Mouse (Mus musculus) naive thymus-derived CD4-positive, alpha-beta T cell, adult 2 months (primary cell): ENCODE measurements around the gene Fbxl2.
"Not testable (repeated sequence)": the region's sequence is repeated elsewhere in the genome, so short reads cannot be mapped to it uniquely, and the experiment has no call there.

Experiments used
- DNase-seq: peaks from one replicate; pipeline ENCODE4 v3.0.0-alpha.2; 2011; ENCODE audit warnings: low read depth

The Fbxl2 gene

DNA sequence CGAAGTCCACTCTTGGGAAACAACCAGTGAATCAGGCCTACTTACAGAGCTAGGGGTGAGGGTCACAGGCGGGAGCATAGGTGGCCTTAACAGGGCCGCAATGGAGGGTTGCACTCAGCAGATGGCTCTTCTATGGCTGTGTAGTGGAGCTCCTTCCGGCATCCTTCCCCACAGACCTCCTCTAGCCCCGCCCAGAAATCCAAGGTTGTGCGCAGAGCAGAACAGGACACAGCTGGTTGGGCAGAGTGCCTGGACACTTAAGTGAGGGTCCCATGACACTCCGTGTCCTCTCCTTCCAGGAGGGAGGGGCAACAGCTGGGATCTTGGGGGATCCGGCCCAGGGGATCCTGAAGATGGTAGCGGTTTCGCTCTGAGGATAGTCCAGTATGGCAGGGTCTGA is at the start of gene Fbxl2:
Fbxl2 (minus strand) TSS at position 164 of the 400 bp plus-strand sequence.
- no peak for DNase-seq

DNA sequence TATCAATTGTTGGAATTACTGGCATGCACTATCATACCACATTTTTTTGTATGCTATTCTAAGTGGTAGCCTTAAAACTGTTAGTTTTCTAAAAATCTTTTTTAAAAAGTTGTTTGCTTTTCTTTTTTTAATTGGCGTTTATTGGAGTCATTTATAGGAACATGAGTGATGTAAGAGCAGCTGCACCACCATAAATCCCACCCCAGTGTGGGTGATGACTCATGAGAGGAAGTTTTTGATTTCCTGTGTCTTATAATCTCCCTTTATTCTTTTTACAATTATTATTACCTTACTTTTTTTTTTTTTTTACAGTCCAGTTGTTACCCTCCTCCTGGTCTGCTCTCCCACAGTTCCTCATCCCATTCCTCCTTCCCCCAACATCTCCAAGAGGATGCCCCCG is 48.9 kb upstream of the Fbxl2 start:
- DNase-seq = no peak

DNA sequence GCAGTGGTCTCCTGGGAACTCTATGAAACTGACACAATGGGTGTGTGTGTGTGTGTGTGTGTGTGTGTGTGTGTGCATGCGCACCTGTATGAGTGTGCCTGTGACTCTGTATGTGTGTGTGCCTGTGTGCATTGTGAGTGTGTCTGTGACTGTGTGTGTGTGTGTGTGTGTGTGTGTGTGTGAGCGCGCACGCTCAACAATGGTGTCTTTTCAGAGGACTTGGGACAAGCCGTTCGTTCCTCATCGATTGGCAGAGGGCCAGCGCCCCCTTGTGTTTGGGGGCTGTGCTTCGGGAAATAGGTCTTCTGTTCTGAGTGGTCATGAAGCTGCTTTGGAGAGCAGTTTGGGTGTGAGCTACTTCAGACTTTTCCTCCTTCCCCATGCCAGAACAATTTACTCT is 46.2 kb upstream of the Fbxl2 start:
- DNase-seq = peak; percentile 6

DNA sequence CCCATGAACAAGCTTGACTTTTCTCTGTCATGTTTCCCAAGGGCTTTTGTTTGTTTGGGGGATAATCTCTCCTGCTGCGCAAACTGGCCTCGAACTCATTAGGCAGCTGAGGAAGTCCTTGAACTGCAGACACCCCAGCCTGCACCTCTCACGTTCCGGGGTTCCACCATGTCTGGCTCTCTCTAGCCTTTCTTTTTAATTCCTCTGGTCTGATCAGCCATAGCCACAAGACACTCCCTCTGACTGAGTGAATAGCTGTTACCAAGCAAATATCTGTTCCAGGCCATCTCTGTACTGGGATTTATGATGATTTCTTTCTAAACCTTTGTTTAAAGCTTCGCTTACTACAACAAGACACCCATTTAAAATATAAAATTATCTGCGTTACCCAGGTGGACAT is 42.9 kb upstream of the Fbxl2 start:
- DNase-seq = not testable (repeated sequence)

DNA sequence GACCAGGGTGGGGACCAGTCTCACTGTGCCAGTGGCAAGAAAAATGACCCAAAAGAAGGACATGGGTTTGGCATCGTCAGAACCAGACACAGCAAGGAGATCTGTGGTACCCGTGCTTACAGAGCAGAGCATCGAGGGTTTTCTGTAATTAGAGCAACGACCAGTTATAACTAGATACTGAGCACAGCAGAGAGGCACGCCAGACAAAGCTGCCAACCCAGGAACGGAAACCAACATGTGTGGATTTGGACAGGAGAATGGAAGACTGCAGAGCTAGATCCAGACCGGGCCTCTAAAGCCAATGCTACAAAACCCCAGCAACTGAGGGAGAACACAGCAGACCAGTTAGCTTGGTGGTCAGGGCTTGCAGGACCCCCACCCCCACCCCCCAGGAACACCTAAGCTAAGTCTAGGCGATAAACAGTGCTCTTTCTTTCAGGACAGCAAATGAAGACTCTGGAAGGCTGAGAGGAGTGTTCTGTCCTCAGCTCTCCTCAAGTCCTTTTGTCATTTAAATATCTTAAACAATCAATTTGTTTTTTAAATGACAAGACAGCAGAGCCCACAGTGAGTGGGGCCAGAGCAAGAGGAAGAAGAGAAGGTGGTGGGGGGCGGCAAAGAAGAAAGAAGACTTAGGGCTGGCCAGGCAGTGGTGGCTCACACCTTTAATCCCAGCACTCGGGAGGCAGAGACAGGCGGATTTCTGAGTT is 41.3 kb upstream of the Fbxl2 start:
- DNase-seq = no peak

- DNase-seq = no peak
Measured at GRCm38 (mm10) chr9:114086422-114086821, 40.4 kb upstream of the Fbxl2 start.

- DNase-seq = no peak
Measured at GRCm38 (mm10) chr9:114073681-114074080, 27.7 kb upstream of the Fbxl2 start.

GRCm38 (mm10) chr9:114069372-114069771 is 23.4 kb upstream of the Fbxl2 start:
- no peak for DNase-seq

DNA sequence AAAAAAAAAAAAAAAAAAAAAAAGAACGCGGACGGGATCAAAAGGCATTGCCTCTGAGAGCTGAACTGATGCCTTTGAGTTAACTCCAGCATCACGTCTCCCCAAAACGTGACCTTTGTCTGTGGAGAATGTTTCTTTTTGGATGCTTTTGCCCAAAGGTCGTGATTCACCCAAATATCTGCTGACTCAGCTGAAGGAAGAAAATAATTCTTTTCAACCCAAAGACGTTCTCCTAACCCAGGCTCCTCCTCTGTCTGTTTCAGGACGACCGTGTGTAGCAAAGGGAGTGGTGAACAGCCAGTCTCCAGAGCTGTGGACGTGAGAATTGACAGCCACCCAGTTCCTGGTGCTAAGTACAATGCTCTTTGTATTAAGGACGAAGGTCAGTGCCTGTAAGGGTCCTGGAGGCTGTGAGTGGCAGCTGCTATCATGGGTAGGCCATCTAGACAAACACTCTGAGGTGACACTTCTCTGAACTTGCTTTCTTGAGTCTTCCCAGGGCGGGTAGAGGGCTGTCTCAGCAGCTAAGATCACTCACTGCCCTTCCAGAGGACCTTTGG is 22.6 kb upstream of the Fbxl2 start:
- DNase-seq = no peak

DNA sequence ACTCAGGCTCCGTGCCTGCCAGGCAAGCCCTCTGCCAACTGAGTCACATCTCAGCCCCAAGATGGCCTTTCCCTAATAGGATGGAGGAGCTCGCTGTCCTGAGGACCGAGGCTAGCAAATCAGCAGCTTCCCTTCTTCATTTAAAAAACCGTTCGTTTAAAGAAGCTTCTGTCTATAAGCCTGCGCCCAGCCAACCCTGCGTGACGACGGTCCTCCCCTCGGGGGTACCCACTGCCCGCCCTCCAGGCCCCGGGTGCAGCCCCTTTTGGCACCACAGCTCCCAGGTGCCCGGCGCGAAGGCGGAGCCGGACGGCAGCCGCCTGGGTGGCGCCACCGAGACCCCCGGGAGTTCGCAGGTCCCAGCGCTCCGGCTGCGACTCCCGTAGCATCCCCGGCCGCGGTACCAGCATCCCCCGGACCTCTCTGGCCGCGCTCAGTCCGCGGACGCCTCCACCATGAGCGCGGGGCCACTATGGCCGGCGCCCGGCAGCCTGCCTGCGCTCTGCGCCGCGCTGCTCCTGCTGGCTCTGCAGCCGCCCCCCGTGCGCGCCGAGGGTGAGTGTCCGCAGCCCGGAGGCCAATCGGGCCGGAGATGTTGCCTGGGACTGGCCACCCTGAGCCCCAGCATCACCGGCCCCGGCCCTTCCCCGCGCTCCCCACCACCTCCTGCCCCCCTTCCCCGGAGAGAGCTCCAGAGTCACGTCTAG is 11.3 kb upstream of the Fbxl2 start, which contains the start of gene Susd5:
Susd5 (plus strand) TSS at position 51 of the 707 bp plus-strand sequence.
- DNase-seq = no peak

DNA sequence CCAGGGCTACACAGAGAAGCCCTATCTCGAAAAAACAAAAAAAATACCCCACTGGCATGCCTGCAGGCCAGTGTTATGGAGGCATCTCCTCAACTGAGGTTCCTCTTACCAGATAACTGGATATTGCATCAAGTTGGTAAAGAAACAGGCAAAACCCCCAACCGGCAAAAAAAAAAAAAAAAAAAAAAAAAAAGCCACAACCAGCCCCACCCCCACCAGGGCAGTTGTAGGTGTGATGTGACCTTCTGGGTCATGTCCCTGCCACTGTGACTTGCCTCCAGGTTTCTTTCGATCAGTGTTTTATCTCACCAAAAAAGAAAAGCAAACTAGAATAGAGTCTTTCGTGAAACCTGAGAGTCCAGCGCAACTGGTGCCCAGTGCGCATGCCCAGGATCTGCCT is 6.9 kb upstream of the Fbxl2 start:
- no peak for DNase-seq

DNA sequence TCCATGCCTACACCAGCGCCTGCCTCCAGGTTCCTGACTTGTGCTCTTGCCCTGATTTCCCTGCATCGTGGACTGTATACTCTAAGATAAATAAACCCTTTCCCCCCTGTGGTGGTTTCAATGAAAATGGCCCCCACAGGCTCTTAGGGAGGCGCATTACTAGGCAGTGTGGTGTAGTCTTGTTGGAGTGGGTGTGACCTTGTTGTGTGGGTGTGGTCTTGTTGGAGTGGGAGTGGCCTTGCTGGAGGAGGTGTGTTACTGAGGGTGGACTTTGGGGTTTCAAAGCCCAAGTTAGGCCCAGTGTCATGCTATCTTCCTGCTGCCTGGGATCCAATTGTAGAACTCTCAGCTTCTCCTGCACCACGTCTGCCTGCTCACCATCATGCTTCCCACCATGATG is 6.0 kb upstream of the Fbxl2 start:
- no peak for DNase-seq

DNA sequence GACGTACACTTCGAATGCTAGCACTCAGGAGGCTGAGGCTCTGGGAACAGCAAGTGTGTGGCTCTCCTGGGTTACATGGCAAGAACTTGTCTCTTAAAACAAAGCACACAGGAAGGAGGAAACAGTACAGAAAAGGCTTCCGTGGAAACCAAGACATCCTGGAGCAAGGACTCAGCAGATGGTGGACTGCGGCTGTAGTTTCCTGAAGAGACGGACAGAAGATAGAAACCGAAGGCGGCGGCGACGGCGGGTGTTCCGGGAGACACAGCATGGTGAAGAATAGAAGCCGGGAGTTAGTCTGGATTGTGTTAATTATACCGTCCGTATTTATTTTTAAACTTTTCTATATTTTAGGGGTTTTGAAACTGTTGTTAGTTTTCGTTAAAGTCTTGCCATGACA is 4.8 kb upstream of the Fbxl2 start:
- DNase-seq = no peak

- no peak for DNase-seq
Measured at GRCm38 (mm10) chr9:114050106-114050505, 4.1 kb upstream of the Fbxl2 start.

DNA sequence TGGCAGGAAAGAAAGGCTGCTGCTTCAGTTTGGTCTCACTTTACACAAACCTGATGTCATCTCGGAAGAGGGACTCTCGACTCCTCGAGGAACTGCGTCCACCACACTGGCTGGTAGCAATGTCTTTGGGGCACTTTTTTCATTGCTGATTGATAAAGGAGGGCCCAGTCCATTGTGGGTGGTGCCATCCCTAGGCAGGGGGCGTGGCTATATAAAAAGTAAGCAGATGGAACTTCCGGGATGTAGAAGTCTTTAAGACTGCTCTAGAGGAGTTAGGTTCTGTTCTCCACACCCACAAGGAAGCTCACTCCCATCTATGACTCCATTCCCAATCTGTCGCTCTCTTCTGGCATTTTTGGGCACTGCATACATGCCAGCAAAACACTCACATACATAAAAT is 685 bp upstream of the Fbxl2 start:
- no peak for DNase-seq

- peak; percentile 10 for DNase-seq
Measured at GRCm38 (mm10) chr9:114044446-114044845, 1.5 kb downstream of the Fbxl2 start.

DNA sequence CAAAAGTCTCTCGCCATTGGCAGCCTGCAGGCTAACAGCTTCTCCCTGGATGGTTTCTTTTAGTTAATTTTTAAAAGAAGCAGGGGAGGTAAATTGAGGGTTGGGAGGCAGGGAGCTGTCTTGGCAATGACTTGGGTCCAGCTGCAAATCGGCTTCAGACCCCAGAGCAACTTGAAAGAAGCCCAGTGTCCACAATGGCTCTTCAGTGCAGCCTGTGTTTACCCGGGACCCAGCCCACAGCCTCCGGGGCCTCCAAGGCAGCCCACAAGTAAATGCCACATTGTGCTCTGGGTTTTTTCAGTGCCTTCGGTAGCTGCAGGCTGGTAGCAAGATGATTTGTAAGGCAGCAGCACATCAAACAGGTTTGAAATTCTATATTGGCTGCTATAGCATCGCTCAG is 3.5 kb downstream of the Fbxl2 start:
- DNase-seq = no peak

DNA sequence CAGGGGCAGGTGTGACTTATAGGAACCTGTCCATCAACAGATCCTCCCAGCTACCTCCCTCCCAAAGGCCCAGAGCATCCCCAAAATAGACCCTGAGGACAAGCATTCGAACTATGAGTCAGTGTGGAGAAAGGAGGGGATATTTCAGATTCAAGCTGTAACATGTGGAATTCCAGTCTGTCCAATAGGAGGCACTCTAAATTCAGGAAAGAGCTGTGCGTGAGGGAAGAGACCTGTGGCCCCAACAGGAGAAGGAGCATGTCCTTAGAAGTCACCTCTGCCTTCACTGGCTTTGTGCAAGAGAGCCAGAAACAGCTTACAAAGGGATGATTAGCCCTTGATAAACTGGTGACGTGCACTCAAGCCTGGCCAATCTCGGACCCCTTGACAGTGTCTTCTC is 5.0 kb downstream of the Fbxl2 start:
- no peak for DNase-seq

DNA sequence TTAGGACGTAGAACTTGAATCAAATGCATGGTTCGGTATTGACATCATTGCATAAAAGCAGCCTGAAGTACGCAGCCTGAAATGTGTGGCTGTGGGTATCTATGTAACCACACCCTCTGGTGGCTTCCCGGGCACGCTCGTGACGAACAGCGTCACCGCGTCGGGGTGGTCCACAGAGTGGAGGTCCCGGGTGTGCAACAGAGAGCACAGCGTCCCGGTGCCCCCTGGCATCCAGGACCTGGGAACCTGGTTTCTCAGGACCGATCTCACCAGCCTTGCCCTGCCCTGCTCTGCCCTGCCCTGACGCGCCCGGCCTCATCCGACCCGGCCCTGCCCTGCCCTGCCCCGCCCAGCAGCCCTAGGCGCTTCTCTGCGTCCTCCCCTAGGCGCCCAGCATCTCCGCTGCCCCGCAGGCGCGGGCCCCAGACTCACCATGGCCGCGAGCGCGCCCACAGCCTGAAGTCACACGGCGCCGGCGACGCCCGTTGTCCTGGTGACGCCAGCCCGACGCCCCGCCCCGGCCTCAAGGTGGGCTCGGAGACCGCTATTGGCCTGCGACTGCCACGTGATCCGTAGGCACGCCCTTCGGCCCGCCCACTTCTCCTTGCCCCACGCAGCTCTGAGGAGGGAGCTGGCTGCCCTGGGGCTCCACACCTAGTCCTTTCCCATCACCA is 19.6 kb downstream of the Fbxl2 start:
- peak; percentile 55 for DNase-seq

- no peak for DNase-seq
Measured at GRCm38 (mm10) chr9:114025846-114026245, 20.1 kb downstream of the Fbxl2 start.

DNA sequence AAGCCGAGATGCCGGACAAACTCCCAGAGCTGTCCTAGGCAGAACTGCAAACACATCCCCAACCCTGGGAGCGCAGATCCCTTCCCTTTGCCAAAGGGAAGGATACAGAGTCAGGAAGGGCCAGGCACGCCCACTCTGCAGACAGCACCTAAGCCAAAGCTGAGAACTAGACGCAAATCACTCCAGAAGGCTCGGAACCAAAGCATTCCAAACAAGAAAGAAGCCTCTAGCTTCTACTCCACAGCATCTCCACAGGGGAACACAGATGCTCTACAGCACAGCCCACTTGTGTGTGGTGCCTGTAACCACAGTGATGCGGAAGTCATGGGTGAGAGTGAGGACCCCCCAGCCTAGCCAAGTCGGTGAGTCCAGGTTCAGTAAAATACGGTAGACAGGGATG is 20.8 kb downstream of the Fbxl2 start:
- DNase-seq = no peak

DNA sequence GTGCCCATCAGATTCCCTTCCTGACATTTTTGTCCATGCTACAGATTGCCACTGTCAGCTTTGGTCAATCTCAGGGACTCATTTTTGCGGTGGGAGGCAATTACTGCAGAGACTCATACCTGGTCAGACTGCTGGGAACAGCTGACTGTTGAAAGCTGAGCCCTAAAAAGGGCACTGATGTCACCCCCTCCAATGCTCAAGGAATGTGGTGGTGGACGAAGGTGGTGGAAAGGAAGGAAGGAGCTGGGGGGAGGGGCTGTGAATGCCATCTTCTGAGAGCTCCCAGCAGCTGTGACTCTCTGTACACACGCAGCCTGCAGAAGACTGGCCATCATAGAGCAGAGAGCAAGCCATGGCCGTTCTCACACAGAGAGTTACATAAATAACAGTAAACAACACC is 23.9 kb downstream of the Fbxl2 start:
- DNase-seq = no peak
